Mouse (Mus musculus) layer of hippocampus, adult 9-11 months (tissue): ENCODE measurements around the gene Supv3l1.

Source experiments
- DNase-seq: peaks from one replicate; pipeline ENCODE4 v3.0.0; 2022

Supv3l1 gene

DNA sequence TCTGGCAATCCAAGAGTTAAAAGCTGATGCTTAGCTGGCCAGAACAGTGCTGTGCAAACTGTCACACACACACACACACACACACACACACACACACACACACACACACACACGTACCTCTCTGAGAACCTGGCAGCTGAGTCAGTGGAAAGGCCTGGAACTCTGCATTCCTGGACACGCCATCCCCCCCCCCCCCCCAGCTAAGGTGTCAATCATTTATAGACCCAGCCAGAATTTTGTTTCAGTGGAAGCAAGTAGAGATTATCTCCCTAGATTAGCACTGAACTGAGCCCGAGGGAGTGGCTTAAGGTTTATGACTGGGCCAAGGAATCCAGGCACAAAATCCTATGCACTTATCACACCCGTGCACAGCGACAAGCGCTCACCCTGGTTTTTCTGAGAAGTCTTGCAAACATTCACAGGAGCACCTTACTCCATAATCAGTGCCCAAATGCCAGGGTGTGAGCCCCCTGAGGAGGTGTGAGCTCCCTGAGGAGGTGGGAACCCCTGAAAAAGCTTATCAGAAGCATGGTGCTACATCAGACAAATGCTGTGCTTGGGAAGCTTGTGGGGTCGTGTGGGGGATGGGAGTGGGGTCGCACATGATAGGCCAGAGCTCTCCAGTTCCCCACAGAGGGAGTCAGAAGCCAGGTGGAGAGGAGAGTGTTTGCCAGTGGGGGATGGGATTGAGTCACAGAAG is 36.5 kb downstream of the Supv3l1 start:
- no peak for DNase-seq

DNA sequence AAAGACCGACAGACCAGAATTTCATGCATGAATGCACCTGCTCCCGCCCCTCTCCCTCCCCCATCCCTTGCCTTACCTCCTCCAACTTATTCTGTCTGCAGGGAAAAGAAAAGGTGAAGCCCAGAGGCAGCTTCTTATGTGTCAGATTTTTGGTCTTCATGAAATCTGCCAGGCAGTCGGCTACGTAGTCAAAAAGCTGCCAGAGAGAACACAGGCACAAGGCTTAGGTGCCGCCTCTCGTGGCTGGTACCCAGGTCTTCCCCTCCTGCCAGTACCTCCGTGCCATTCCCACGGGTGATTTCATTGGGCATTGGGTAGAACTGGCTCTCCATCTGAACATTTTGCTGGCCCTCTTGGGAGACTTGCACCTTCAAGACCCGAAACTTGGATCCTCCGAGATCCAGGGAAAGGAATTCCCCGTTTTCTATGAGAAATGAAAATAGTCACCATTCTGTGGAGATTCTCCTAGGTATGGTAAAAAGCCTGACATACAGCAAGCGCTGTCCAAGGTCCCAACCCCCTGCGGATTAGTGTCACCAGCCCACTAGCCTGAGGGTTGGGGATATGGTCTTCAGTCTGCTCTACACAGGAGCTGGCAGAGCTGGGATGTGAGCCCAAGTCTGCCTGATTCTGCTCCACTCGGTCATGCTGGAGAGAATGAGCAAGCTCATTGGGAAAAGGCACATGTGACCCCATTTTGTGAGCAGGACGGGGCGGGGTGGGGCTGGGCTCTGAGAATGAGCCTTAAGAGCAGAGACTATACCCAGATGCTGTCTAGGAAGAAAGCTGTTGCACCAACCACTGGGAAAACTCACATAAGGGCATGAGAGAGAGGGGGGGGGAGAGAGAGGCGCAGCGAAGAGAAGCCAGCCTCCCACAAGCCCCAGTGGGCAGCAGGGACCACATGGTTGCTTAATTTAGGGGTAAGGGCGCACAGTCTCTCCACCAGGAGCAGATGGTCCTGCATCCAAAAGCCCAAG is 37.8 kb downstream of the Supv3l1 start:
- no peak for DNase-seq

DNA sequence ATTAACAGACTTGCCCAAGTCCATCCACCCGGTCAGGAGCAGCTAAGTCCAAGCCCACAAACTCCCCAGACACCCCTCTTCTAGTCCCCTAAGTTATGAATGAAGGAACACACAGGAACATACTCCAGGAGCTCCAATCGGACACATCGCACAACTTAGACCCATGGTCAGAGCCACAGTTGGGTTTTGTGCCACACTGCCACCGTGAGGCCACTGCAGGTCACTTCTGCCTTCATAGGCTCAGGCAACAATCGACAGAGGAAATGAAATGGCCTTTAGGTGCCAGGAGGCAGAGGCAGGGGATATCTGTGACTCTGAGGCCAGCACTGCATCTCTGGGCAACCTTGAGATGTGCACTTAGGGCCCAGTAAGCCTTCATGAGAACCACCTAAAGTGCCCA is 38.6 kb downstream of the Supv3l1 start:
- DNase-seq, result peak; percentile 49

DNA sequence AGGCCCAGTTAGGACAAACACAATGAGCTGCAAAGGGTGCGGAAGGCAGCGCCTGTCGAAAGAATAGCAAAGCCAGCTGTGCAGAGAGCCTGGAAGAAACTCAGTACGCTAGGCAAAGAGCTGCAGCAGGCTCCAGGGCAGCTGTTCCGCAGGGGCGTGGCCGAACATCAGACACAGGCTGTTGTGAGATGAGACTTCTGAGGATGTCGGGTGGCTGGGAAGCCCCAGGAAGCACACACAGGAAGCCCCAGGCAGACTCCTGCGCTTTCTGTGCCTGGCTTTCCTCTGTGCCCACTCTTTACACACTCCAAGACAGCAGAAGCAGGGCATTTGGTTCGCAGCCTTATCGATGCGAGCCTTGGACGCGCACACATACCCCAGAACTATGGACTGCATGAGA is 44.6 kb downstream of the Supv3l1 start:
- no peak for DNase-seq

DNA sequence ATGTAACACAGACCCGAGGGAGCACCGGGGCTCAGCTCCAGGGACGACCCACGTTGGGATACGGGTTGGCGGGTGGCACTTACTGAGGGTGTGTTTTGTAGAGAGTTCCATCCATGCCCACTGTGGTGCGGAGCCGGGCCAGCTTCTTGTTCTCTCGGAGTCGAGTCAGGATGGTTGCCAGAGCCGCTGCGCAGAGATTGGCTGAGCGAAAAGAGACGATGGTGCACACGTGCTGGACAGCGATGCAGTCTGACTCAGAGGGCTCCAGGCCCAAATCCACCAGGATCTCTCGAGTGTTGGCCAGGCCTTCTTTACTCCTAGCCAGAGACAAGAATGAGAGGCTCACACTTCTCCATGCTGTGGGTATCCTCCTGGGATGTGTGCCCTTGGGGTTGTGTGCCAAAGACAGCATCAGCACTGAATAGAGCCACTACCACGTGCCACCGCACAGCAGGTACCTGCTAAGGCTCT is 47.9 kb downstream of the Supv3l1 start:
- DNase-seq, result peak; percentile 47

DNA sequence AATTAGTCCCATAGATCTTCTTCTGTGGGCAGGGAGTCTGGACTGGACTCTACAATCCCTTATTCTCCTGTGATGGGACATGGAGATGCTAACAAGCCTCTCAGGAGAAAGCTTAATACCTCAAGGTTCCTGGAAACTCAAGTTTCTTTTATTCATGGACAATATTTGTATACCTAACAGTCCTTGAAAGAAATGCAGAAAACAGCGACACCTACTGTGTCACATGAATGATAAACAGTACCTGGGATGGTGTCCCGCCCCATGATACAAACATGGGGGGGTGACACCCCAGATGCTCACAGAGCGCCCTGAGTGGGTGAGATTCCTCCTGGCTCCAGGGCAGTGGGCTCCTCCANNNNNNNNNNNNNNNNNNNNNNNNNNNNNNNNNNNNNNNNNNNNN is 66.5 kb downstream of the Supv3l1 start:
- no peak for DNase-seq

DNA sequence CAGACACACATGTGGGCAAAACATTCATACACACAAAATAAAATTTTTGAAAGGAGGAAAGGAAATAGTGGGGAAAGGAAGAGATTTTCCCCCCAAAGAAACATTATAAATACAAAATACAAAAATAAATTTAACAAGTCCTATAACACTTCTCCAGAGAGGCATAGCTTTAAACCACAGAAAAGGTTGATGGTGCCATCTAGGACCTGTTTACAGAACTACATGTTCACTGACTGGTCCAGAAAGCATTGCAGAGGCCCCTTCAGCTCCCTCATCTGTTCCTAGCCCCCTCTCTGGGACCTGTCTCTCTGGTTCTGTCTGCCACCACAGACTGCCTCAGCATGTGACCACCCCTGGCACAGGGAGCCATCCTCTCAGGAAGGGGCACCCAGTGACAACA is 68.6 kb downstream of the Supv3l1 start:
- no peak for DNase-seq

DNA sequence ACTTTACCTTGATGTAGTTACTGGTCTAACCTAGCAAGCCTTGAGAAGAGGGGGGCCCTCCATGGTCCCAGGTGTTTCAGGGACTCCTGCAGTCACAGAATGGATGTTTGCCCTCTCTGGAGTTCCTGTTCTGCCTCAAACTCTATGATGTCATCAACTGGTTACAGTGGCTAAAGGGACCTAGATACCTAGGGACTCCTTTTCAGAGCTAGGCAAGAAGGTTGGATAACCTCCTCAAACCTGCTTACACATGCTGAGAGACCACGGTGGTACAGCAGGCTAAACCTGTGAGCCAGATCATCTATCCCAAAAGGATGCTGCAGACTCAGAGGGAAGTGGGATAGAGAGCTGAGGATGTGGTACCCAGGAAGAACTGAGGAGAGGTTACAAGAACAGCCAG is 69.7 kb downstream of the Supv3l1 start, which contains the start of gene Hk1:
Hk1 (minus strand) TSS at position 101 of the 400 bp plus-strand sequence.
- DNase-seq, result no peak
